24 mouse cellular contexts compared by ENCODE assay signal in the genomic region with DNA sequence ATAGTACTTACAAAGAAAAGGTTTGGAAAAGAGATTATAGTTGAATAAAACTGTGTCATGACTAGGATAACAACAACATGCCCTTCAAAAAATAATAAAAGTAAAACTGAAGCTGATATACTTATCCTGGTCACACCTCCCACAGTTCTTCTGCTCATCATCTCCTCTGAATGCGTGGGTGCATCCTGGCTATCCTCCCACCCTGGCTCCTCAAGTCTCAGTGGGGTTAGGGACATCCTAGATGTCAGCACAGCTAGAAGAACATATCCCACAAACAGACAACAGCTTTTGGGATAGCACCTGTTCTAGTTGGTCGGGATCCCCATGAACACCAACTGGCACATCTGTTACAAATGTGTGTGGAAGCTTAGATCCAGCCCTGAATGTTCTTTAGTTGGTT.
A peak's percentile ranks its signal among the peaks of the same experiment; 100 is the strongest.
DNase-seq lines count a peak whose midpoint lies in the region; ATAC-seq and TF ChIP-seq lines count a peak whose summit lies in the region.
"Had no signal": no experiment of that assay in that cellular context is flagged by ENCODE, and none has a peak within 500 bp of the region (broad histone marks: within the 10 kb centered on the region; RNA-seq: fewer than 3 reads in every experiment).

No protein-coding gene starts in this region.

- DNase-seq in right cerebral cortex, adult 18-20 months: peak; percentile 55
- no peak for DNase-seq in right cerebral cortex, postnatal 4 days
- peak; percentile 32 for DNase-seq in layer of hippocampus, adult 9-11 months
- DNase-seq in right cerebral cortex, adult 2 months (ENCODE audit: low spot score in 2 of 2): peak; percentile 18 to 41
- no peak for DNase-seq in cerebellum, adult 2 months
- no peak for DNase-seq in adrenal gland, postnatal 4 days (ENCODE audit: low spot score in 2 of 2)
- DNase-seq: B cell, adult 2 months; cerebellum, postnatal 14 days; embryo, embryonic 11 days; forebrain, postnatal 0 days; gastrocnemius, postnatal 25 days; heart, adult 2 months; heart, postnatal 36 days; liver, embryonic 13.5 days; lung, embryonic 14.5 days; lung, postnatal 4 days; spleen, adult 18-20 months; thymus, postnatal 4 days had no signal

- ATAC-seq in kidney, embryonic 15.5 days (replicated peaks; ENCODE audit: low FRiP score): no peak
- ATAC-seq: forebrain, postnatal 0 days; intestine, embryonic 15.5 days had no signal

- no peaks in the 10 kb centered on the region for H3K27me3 ChIP-seq in kidney, embryonic 15.5 days
- H3K27me3 ChIP-seq in cerebellum, adult 2 months (ENCODE audit: control insufficient read depth, insufficient read depth, low read length): no peaks in the 10 kb centered on the region
- H3K27me3 ChIP-seq: embryonic facial prominence, embryonic 15.5 days; intestine, embryonic 15.5 days; limb, embryonic 13.5 days; liver, embryonic 13.5 days had no signal

- WGBS in kidney, embryonic 15.5 days: 75% methylated on average over 2 of the region's 2 CpGs
- 68% methylated on average over 2 of the region's 2 CpGs for WGBS in cerebellum, adult 2 months

- H3K9ac ChIP-seq in kidney, embryonic 15.5 days: no peak overlapping the region
- H3K9ac ChIP-seq: embryonic facial prominence, embryonic 15.5 days; forebrain, postnatal 0 days; hindbrain, embryonic 14.5 days; intestine, embryonic 15.5 days; limb, embryonic 13.5 days; liver, embryonic 13.5 days; lung, embryonic 14.5 days had no signal

- H3K4me3 ChIP-seq in kidney, embryonic 15.5 days (replicated peaks): no peak overlapping the region
- H3K4me3 ChIP-seq in cerebellum, adult 2 months (replicated peaks; ENCODE audit: insufficient read depth, low read depth, low read length): no peak overlapping the region
- H3K4me3 ChIP-seq: embryonic facial prominence, embryonic 15.5 days; heart, adult 2 months; intestine, embryonic 15.5 days; limb, embryonic 13.5 days; liver, embryonic 13.5 days had no signal

- no peaks in the 10 kb centered on the region for H3K9me3 ChIP-seq in kidney, embryonic 15.5 days (replicated peaks)
- H3K9me3 ChIP-seq: embryonic facial prominence, embryonic 15.5 days; intestine, embryonic 15.5 days; limb, embryonic 13.5 days; liver, embryonic 13.5 days had no signal

- no peaks in the 10 kb centered on the region for H3K36me3 ChIP-seq in kidney, embryonic 15.5 days
- H3K36me3 ChIP-seq: embryonic facial prominence, embryonic 15.5 days; intestine, embryonic 15.5 days; limb, embryonic 13.5 days; liver, embryonic 13.5 days had no signal

- H3K4me1 ChIP-seq in kidney, embryonic 15.5 days: no peaks in the 10 kb centered on the region
- H3K4me1 ChIP-seq in cerebellum, adult 2 months (ENCODE audit: control insufficient read depth, insufficient read depth, low read length): no peaks in the 10 kb centered on the region
- H3K4me1 ChIP-seq: embryonic facial prominence, embryonic 15.5 days; intestine, embryonic 15.5 days; limb, embryonic 13.5 days; liver, embryonic 13.5 days had no signal

- no peak overlapping the region for H3K27ac ChIP-seq in kidney, embryonic 15.5 days
- H3K27ac ChIP-seq in cerebellum, adult 2 months (ENCODE audit: insufficient read depth, low read length): no peak overlapping the region
- H3K27ac ChIP-seq: embryonic facial prominence, embryonic 15.5 days; heart, adult 2 months; hindbrain, embryonic 14.5 days; intestine, embryonic 15.5 days; kidney, postnatal 0 days; limb, embryonic 13.5 days; liver, embryonic 13.5 days had no signal

- TF ChIP-seq CTCF in cerebellum, adult 2 months (IDR thresholded peaks at IDR 0.05; ENCODE audit: borderline replicate concordance, insufficient read depth, low read depth, low read length): no peak

- H3K4me2 ChIP-seq in kidney, embryonic 15.5 days: no peak overlapping the region
- H3K4me2 ChIP-seq: embryonic facial prominence, embryonic 15.5 days; hindbrain, embryonic 14.5 days; intestine, embryonic 15.5 days; limb, embryonic 13.5 days; liver, embryonic 13.5 days; lung, embryonic 14.5 days had no signal

- no peak for TF ChIP-seq POLR2A in cerebellum, adult 2 months (IDR thresholded peaks at IDR 0.05; ENCODE audit: borderline replicate concordance, insufficient read depth, low read length)

Comparison
In these comparisons a context has a peak if more than half of its experiments do, and no peak if none do; other contexts are left out.
1. DNase-seq: peak in right cerebral cortex, adult 18-20 months (single experiment), layer of hippocampus, adult 9-11 months (single experiment) and right cerebral cortex, adult 2 months (2 of 2); none in right cerebral cortex, postnatal 4 days (single experiment), cerebellum, adult 2 months (0 of 2) and adrenal gland, postnatal 4 days (0 of 2).